Mouse (Mus musculus) megakaryocyte, embryonic 14.5 days (primary cell): ENCODE data around the gene Pold3.

Experiments
- FLI1 ChIP-seq: IDR thresholded peaks from 2 replicates; pipeline ENCODE4 v1.6.1; 2012; ENCODE audit warnings: low read length, inconsistent platforms, mixed read lengths
- GATA1 ChIP-seq: IDR thresholded peaks from 3 replicates; pipeline ENCODE4 v1.6.1; 2012; ENCODE audit warnings: mixed read lengths, low read length, inconsistent platforms, borderline replicate concordance

- TF ChIP-seq GATA1 (no peak), FLI1 (no peak)
Observed at GRCm38 (mm10) chr7:100120791-100121261, 539 bp downstream of the Pold3 start.
